Mouse (Mus musculus) stomach, postnatal 0 days (tissue): ENCODE data around the gene Slc18b1.

Experiments
- CTCF ChIP-seq: IDR thresholded peaks from 2 replicates; pipeline ENCODE4 v1.5.1; 2016; ENCODE audit warnings: antibody characterized with exemption, low read depth, mild to moderate bottlenecking, moderate library complexity
- EP300 ChIP-seq: optimal IDR thresholded peaks from 2 replicates; pipeline ENCODE3; 2016; ENCODE audit warnings: antibody characterized with exemption

GRCm38 (mm10) chr10:23826516-23826915 lies 29.7 kb downstream of the Slc18b1 start:
- no peak for TF ChIP-seq EP300
- no peak for TF ChIP-seq CTCF
